Mouse (Mus musculus): ENCODE data around the gene F2r. TPM values are rescaled to one million over a fixed set of nuclear protein-coding genes. Genes with fewer than 3 reads are reported as not detected.

Gene F2r
- polyA plus RNA-seq, 2 experiments: 11.5 to 25.7 TPM

GRCm38 (mm10) chr13:95609088-95609420 lies 9.2 kb downstream of the F2r start:
- H3K27ac ChIP-seq: no peak overlapping the region
- WGBS (ENCODE audit: insufficient replicate concordance): 72% methylated on average over 2 of the region's 2 CpGs
- no peak for TF ChIP-seq EP300 (IDR thresholded peaks at IDR 0.05; ENCODE audit: low read depth)
- TF ChIP-seq CTCF (IDR thresholded peaks at IDR 0.05; ENCODE audit: low read depth): no peak
- peaks cover 13 to 32% of the 10 kb centered on the region in 2 experiments for H3K4me1 ChIP-seq (replicated peaks; ENCODE audit: control insufficient read depth in 2 of 2, insufficient read depth in 2 of 2, low read length in 1 of 2)
- H3K9me3 ChIP-seq (ENCODE audit: control insufficient read depth, low read length): no peaks in the 10 kb centered on the region
- no peak overlapping the region for H3K4me3 ChIP-seq (ENCODE audit: insufficient read depth in 1 of 2, low read depth in 2 of 2, low read length in 2 of 2)
- peaks cover 14% of the 10 kb centered on the region for H3K36me3 ChIP-seq (replicated peaks; ENCODE audit: control insufficient read depth, insufficient read depth, low read depth)
- ATAC-seq (ENCODE audit: insufficient read depth) (no peak), DNase-seq (ENCODE audit: low read depth in 3 of 3, low spot score in 3 of 3) (no peak)
- no peak overlapping the region for H3K4me2 ChIP-seq (ENCODE audit: low read depth)
- no peak overlapping the region for H3K9ac ChIP-seq (replicated peaks)
- no peaks in the 10 kb centered on the region for H3K27me3 ChIP-seq (ENCODE audit: control insufficient read depth, insufficient read depth, low read length)

- Histone ChIP-seq H3K36me3 (replicated peaks; ENCODE audit: control insufficient read depth, insufficient read depth, low read depth) (peaks cover 19% of the 10 kb centered on the region), H3K4me3 (ENCODE audit: insufficient read depth in 1 of 2, low read depth in 2 of 2, low read length in 2 of 2) (no peak overlapping the region), H3K27ac (no peak overlapping the region), H3K4me2 (ENCODE audit: low read depth) (no peak overlapping the region), H3K9me3 (ENCODE audit: control insufficient read depth, low read length) (no peaks in the 10 kb centered on the region), H3K9ac (replicated peaks) (no peak overlapping the region), H3K4me1 (replicated peaks; ENCODE audit: control insufficient read depth in 2 of 2, insufficient read depth in 2 of 2, low read length in 1 of 2) (peaks cover 13 to 32% of the 10 kb centered on the region in 2 experiments), H3K27me3 (ENCODE audit: control insufficient read depth, insufficient read depth, low read length) (no peaks in the 10 kb centered on the region)
- WGBS (ENCODE audit: insufficient replicate concordance): 67% methylated on average over 6 of the region's 6 CpGs
- TF ChIP-seq EP300 (IDR thresholded peaks at IDR 0.05; ENCODE audit: low read depth): no peak
- TF ChIP-seq CTCF (IDR thresholded peaks at IDR 0.05; ENCODE audit: low read depth): no peak
- DNase-seq (ENCODE audit: low read depth in 3 of 3, low spot score in 3 of 3) (no peak), ATAC-seq (ENCODE audit: insufficient read depth) (no peak)
Observed at GRCm38 (mm10) chr13:95608416-95609087, 9.7 kb downstream of the F2r start.

- no peak overlapping the region for H3K27ac ChIP-seq
- H3K4me1 ChIP-seq (replicated peaks; ENCODE audit: control insufficient read depth in 2 of 2, insufficient read depth in 2 of 2, low read length in 1 of 2): peaks cover 13 to 26% of the 10 kb centered on the region in 2 experiments
- TF ChIP-seq EP300 (IDR thresholded peaks at IDR 0.05; ENCODE audit: low read depth): no peak
- no peak for TF ChIP-seq CTCF (IDR thresholded peaks at IDR 0.05; ENCODE audit: low read depth)
- no peak overlapping the region for H3K4me3 ChIP-seq (ENCODE audit: insufficient read depth in 1 of 2, low read depth in 2 of 2, low read length in 2 of 2)
- no peaks in the 10 kb centered on the region for H3K27me3 ChIP-seq (ENCODE audit: control insufficient read depth, insufficient read depth, low read length)
- no peak for ATAC-seq (ENCODE audit: insufficient read depth)
- WGBS (ENCODE audit: insufficient replicate concordance): 87% methylated on average over 8 of the region's 8 CpGs
- no peak for DNase-seq (ENCODE audit: low read depth in 3 of 3, low spot score in 3 of 3)
- H3K9ac ChIP-seq (replicated peaks): no peak overlapping the region
- H3K36me3 ChIP-seq (replicated peaks; ENCODE audit: control insufficient read depth, insufficient read depth, low read depth): peaks cover 30% of the 10 kb centered on the region
- no peaks in the 10 kb centered on the region for H3K9me3 ChIP-seq (ENCODE audit: control insufficient read depth, low read length)
- no peak overlapping the region for H3K4me2 ChIP-seq (ENCODE audit: low read depth)
Observed at GRCm38 (mm10) chr13:95607019-95607418, 11.3 kb downstream of the F2r start.

- Histone ChIP-seq H3K4me1 (replicated peaks; ENCODE audit: control insufficient read depth in 2 of 2, insufficient read depth in 2 of 2, low read length in 1 of 2) (peaks cover 0 to 4% of the 10 kb centered on the region in 2 experiments; a peak in 3 of 4 replicates), H3K9me3 (ENCODE audit: control insufficient read depth, low read length) (no peaks in the 10 kb centered on the region), H3K36me3 (replicated peaks; ENCODE audit: control insufficient read depth, insufficient read depth, low read depth) (peaks cover 34% of the 10 kb centered on the region), H3K4me3 (ENCODE audit: insufficient read depth in 1 of 2, low read depth in 2 of 2, low read length in 2 of 2) (no peak overlapping the region), H3K9ac (replicated peaks) (no peak overlapping the region), H3K4me2 (ENCODE audit: low read depth) (no peak overlapping the region), H3K27me3 (ENCODE audit: control insufficient read depth, insufficient read depth, low read length) (no peaks in the 10 kb centered on the region), H3K27ac (no peak overlapping the region)
- DNase-seq (ENCODE audit: low read depth in 3 of 3, low spot score in 3 of 3): no peak
- TF ChIP-seq EP300 (IDR thresholded peaks at IDR 0.05; ENCODE audit: low read depth) (no peak), CTCF (IDR thresholded peaks at IDR 0.05; ENCODE audit: low read depth) (no peak)
- no peak for ATAC-seq (ENCODE audit: insufficient read depth)
- WGBS (ENCODE audit: insufficient replicate concordance): 93% methylated on average over 25 of the region's 25 CpGs
Observed at GRCm38 (mm10) chr13:95604288-95604687, 14.0 kb downstream of the F2r start.

- Histone ChIP-seq H3K9me3 (ENCODE audit: control insufficient read depth, low read length) (no peaks in the 10 kb centered on the region), H3K27me3 (ENCODE audit: control insufficient read depth, insufficient read depth, low read length) (no peaks in the 10 kb centered on the region), H3K4me1 (replicated peaks; ENCODE audit: control insufficient read depth in 2 of 2, insufficient read depth in 2 of 2, low read length in 1 of 2) (no peaks in the 10 kb centered on the region; a peak in 1 of 4 replicates), H3K9ac (replicated peaks) (no peak overlapping the region), H3K27ac (no peak overlapping the region), H3K4me3 (ENCODE audit: insufficient read depth in 1 of 2, low read depth in 2 of 2, low read length in 2 of 2) (no peak overlapping the region), H3K4me2 (ENCODE audit: low read depth) (no peak overlapping the region), H3K36me3 (replicated peaks; ENCODE audit: control insufficient read depth, insufficient read depth, low read depth) (peaks cover 31% of the 10 kb centered on the region)
- no peak for ATAC-seq (ENCODE audit: insufficient read depth)
- TF ChIP-seq CTCF (IDR thresholded peaks at IDR 0.05; ENCODE audit: low read depth): no peak
- TF ChIP-seq EP300 (IDR thresholded peaks at IDR 0.05; ENCODE audit: low read depth): no peak
- DNase-seq (ENCODE audit: low read depth in 3 of 3, low spot score in 3 of 3): no peak
- WGBS (ENCODE audit: insufficient replicate concordance): 43% methylated on average over 3 of the region's 3 CpGs
Observed at GRCm38 (mm10) chr13:95599833-95600359, 18.4 kb downstream of the F2r start.

All from liver, embryonic 14.5 days (tissue).